Mouse (Mus musculus) E14TG2a.4 (cell line): ENCODE measurements at regions not wholly inside any gene's neighbourhood (a gene's known extent, or its start where the extent isn't known, plus 50 kb on each side); places are given as distances from the start of the nearest gene placed in this dataset.

Experiments used
- CTCF ChIP-seq: conservative IDR thresholded peaks from 2 replicates; pipeline ENCODE4 v1.5.1; 2014; ENCODE audit warnings: low read length
- NANOG ChIP-seq: IDR thresholded peaks from 2 replicates; pipeline ENCODE4 v1.6.1; 2014; ENCODE audit warnings: borderline replicate concordance, low read length, mixed read lengths
- POU5F1 ChIP-seq: IDR thresholded peaks from 2 replicates; pipeline ENCODE4 v1.6.1; 2014; ENCODE audit warnings: low read length, borderline replicate concordance

DNA sequence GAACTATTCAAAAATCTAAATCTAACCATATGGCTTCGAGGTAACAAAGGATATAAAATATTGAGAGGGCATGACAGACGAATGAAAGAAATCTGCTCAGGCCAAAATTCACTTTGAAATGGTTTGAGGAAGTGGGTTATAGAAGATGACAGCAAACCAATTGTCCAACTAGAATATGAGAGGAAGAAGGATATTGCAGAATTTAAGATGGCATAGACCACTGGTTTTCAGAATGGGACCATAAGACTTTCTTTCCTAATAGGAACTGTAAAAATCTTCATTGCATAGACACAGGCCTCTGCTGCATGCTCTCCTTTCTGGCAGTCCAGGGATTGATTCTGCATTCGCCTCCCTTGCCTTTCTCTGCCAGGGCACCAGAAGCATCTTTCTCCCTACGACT, 240.2 kb downstream of the Gm11361 start:
- TF ChIP-seq CTCF (no peak), NANOG (no peak), POU5F1 (no peak)
